Mouse (Mus musculus) myocyte (in vitro differentiated cells): ENCODE data around the gene Gm20388.

Experiments used
- CEBPB ChIP-seq: IDR thresholded peaks from 2 replicates; pipeline ENCODE4 v1.6.1; 2011; ENCODE audit warnings: mild to moderate bottlenecking, moderate library complexity; ENCODE audit not compliant: poor library complexity, insufficient read depth, severe bottlenecking
- MYOD1 ChIP-seq, 3 experiments: IDR thresholded peaks; one replicate each; pipeline ENCODE4 v1.6.1; 2011; ENCODE audit warnings: control low read depth in 2 of 3, low read depth in 2 of 3, mild to moderate bottlenecking in 2 of 3, moderate library complexity in 1 of 3; ENCODE audit not compliant: insufficient read length in 2 of 3, control insufficient read depth in 1 of 3
- MYOG ChIP-seq, 3 experiments: IDR thresholded peaks; one replicate each; pipeline ENCODE4 v1.6.1; 2011; ENCODE audit warnings: control low read depth in 2 of 3, low read depth in 2 of 3, mild to moderate bottlenecking in 2 of 3; ENCODE audit not compliant: insufficient read length in 2 of 3, control insufficient read depth in 1 of 3, insufficient read depth in 1 of 3
- POLR2A ChIP-seq: IDR thresholded peaks from one replicate; pipeline ENCODE4 v1.6.1; 2011; ENCODE audit warnings: low read depth, mild to moderate bottlenecking, control low read depth, moderate library complexity; ENCODE audit not compliant: insufficient read length
- TCF3 ChIP-seq: IDR thresholded peaks from one replicate; pipeline ENCODE4 v1.6.1; 2011; ENCODE audit warnings: low read depth, control low read depth; ENCODE audit not compliant: insufficient read length
- USF1 ChIP-seq: IDR thresholded peaks from one replicate; pipeline ENCODE4 v1.6.1; 2011; ENCODE audit warnings: low read depth, mild to moderate bottlenecking, control low read depth, moderate library complexity

DNA sequence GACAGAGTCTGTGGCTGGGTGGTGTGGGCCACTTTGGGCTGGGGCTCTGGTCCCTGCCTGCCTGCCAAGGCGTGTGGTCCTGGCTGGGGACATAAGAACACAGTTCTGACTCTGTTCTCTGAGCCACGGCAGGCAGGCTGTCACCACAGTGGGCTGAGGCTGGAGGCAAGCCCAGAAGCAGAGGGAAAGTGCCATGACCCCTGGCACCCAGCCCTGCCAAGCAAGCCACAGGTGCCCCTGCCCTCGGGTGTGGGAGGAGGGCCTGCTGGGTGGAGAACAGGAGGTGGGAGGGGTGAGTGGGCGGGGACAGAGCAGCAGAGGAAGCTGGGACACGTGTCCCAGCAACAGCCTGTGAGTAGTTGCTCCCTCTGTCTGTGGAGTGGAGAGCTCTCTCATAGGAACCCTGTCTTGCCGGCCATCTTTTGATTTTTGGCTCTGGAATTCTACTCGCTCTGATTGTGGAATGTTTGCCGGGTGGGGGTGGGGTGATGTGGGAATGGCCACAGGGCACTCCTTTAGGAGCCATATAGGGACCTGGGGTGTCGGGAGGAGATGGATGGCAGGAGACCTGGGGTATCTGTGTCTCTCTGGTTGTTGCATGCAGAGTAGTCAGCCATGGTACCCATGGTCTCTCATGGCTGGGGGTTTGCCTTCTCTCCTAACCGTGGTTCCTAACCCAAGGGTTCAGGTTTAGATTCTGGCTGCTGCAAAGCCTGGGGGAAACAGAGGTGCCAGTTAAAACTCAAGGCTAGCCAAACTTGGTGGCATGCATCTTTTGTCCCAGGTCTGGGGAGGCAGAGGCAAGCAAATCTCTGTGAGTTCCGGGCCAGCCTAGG is 458.4 kb downstream of the Gm20388 start:
- TF ChIP-seq MYOD1 (IDR thresholded peaks at IDR 0.05; ENCODE audit: control insufficient read depth in 1 of 3, insufficient read length in 2 of 3, low read depth in 2 of 3) (peak in 2 of 3 experiments; percentile 92 to 98), TCF3 (peak; percentile 94), POLR2A (no peak), CEBPB (no peak), MYOG (IDR thresholded peaks at IDR 0.05; ENCODE audit: control insufficient read depth in 1 of 3, insufficient read depth in 1 of 3, insufficient read length in 2 of 3, low read depth in 2 of 3) (peak; percentile 37 to 95 (median 91)), USF1 (peak; percentile 82)
